Mouse (Mus musculus) large intestine, adult 2 months (tissue): ENCODE results near the gene Gm3187. TPM values are rescaled to one million over a fixed set of nuclear protein-coding genes. Genes with fewer than 3 reads are reported as not detected.
"Not testable (repeated sequence)": the region's sequence is repeated elsewhere in the genome, so short reads cannot be mapped to it uniquely, and the experiment has no call there.

Source experiments
- DNase-seq: peaks from one replicate; pipeline ENCODE4 v3.0.0-alpha.2; 2012; ENCODE audit warnings: low read depth, low spot score
- WGBS: fragments of 180-500 bp; shearing (Covaris S2); methylation state at CpG from one replicate; pipeline ENCODE4 v1.1.7; 2018; 5-methylcytosine and 5-hydroxymethylcytosine counted together
- polyA plus RNA-seq: library from polyadenylated mRNA; depleted of rRNA; stranded (reverse); fragments of >200 nt; gene quantifications from 2 replicates; pipeline ENCODE4 v1.2.3, GENCODE M21; 2012; rRNA removed

Gm3187 gene
- not detected in 2 replicates for polyA plus RNA-seq

DNA sequence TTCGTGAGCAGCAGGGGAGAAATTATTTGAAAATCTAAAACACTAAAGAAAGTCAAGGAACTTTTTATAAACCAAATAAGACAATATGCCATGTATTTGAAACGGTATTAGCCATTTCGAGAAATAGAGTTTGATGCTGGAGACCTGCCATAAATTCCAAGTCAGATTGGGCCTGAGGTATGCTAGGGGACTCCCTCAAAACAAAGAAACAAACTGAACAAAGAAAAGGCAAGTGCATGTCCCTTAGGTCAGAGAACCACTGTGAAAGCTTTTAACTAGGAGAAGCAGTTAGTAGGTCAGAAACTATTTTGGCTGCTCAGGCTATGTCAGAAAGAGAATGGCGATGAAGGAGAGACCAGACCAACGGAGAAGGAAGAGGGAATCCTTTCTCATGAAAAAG is at the start of gene Gm3187:
Gm3187 (plus strand) TSS at position 301 of the 400 bp plus-strand sequence.
- not testable (repeated sequence) for DNase-seq
- 69% methylated on average over 4 of the region's 5 CpGs for WGBS

- DNase-seq = not testable (repeated sequence)
- WGBS = no CpG with 5 or more reads among the region's 3 CpGs
Observed at GRCm38 (mm10) chr14:5455367-5455766, 28.6 kb upstream of the Gm3187 start, which contains the start of gene Gm3194. TSS of gene Gm3194 (minus strand) at chr14:5455467.

DNA sequence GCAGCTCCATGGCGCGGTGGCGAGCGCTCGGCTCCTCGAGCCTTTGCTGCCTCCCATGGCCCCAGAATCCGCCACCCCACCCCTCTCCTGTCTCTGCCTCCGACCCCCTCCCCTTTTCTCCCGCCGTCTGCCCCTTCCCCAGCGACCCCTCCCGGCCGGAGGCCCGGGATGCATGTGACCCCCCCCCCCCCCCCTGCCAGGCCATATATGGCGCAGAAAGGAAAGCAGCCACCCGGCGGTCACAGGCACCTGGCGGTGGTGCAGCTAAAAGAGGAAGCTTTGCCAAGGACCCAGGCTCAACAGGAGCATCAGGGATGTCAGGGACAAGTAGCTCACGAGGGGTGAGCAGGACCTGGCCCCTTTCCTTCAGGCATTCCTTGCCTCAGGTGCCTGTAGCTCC is 23.5 kb upstream of the Gm3187 start:
- no CpG with 5 or more reads among the region's 19 CpGs for WGBS
- not testable (repeated sequence) for DNase-seq

DNA sequence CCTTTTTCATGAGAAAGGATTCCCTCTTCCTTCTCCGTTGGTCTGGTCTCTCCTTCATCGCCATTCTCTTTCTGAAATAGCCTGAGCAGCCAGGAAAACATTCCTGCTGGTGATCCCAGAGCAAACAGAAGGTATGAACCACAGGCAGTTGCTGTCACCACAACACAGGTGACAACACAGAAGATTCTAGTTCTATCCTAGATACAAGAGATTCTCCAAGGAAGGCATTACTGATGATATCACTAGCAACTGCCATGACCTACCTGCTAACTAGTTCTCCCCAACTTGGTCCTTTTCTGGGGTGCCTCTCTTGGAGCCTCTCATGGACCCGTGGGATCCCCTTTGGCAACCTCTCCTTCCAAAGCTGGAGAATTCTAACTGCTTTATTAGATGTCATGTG is 6.3 kb upstream of the Gm3187 start, which contains the start of gene Gm8246:
Gm8246 (minus strand) TSS at position 101 of the 400 bp plus-strand sequence.
- not testable (repeated sequence) for DNase-seq
- no CpG with 5 or more reads among the region's 3 CpGs for WGBS

GRCm38 (mm10) chr14:5501374-5501773 is 17.4 kb downstream of the Gm3187 start, which contains the start of gene Gm3488:
TSS of gene Gm3488 (plus strand) at chr14:5501674.
- WGBS = no CpG with 5 or more reads among the region's 35 CpGs
- not testable (repeated sequence) for DNase-seq

- no CpG with 5 or more reads among the region's 2 CpGs for WGBS
- DNase-seq = not testable (repeated sequence)
Observed at GRCm38 (mm10) chr14:5538196-5538595, 54.2 kb downstream of the Gm3187 start, which contains the start of gene Gm3532. TSS of gene Gm3532 (plus strand) at chr14:5538496.

Other genes starting within 250 kb of the Gm3187 start
- not detected in 2 replicates for gene Gm3526, start 223.6 kb upstream of the Gm3187 start, polyA plus RNA-seq
- gene Gm3542, start 149.3 kb upstream of the Gm3187 start, polyA plus RNA-seq = not detected in 2 replicates
- not detected in 2 replicates for gene Gm3500, start 95.2 kb upstream of the Gm3187 start, polyA plus RNA-seq
- 0.06 and 0.15 TPM in 2 replicates for gene Gm3194, start 28.7 kb upstream of the Gm3187 start, polyA plus RNA-seq
- gene Gm8246, start 6.4 kb upstream of the Gm3187 start, polyA plus RNA-seq = not detected in 2 replicates
- 0.08 and 0.10 TPM in 2 replicates for gene Gm3488, start 17.5 kb downstream of the Gm3187 start, polyA plus RNA-seq
- not detected in 2 replicates for gene Gm3532, start 54.3 kb downstream of the Gm3187 start, polyA plus RNA-seq
- gene Gm8265, start 148.8 kb downstream of the Gm3187 start, polyA plus RNA-seq = not detected in 2 replicates
- not detected in 2 replicates for gene Gm9603, start 203.2 kb downstream of the Gm3187 start, polyA plus RNA-seq